Mouse (Mus musculus) cerebral cortex, adult 2 months (tissue): Measurements from ENCODE around the gene Rhod.

Experiments
- WGBS: fragments of 180-500 bp; shearing (Covaris S2); methylation state at CpG from one replicate; pipeline ENCODE4 v1.1.7; 2018; 5-methylcytosine and 5-hydroxymethylcytosine counted together

Rhod gene

DNA sequence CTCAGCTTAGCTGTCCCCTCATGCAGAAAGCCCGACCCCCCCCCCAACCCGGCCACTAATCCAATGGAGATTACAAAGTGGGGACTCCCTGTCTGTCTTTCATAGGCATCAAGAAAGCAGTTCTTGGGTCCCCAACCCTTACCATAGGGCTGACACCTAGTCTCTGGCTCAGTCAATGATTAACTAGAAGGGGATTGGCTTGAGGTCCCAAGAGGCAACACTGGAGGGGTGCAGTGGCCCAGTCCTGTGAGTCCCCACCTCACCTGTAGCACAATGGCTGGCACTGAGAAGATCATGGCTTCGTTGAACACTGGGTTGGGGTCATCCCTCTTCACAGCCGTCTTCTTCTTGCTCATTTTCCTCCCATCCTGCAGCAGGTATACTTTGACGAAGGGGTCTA is 11.4 kb upstream of the Rhod start:
- 82% methylated on average over 5 of the region's 5 CpGs for WGBS

DNA sequence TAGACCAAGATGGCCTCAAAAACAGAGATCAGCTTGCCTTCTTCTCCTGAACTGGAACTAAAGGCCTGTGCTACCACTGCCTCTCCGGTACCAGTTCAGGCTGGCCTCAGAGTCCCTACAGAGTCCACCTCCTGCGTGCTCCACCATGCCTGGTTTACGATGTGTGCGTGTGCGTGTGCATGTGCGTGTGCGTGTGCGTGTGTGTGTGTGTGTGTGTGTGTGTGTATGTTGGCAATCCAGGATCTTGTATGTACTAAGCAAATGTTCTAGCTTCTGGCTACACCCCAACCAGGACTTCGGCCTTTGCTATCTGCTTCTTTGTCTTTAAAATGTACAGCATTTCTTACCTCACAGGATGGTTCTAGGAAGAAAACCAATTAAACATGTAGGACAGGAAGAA is 10.0 kb upstream of the Rhod start:
- WGBS, result 97% methylated on average over 9 of the region's 9 CpGs

DNA sequence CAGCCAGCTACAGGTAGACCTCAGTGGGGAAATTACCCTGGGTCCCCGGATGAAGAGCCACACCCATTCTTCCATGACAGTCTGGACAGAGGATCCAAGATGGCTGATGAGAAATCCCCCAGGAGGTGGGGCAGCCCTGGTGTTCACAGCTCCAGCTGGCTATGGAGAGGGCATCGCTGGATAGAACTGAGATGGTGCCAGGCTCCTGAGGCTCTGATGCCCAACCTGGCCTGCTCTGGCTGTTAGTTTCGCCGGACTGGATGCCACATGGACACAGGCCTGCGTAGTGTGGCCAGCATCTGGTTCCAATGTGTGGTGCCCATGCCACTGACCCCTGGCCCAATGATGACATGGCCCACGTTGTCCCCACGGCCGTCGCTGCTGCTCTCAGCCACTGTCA is 8.2 kb upstream of the Rhod start:
- 88% methylated on average over 9 of the region's 9 CpGs for WGBS

DNA sequence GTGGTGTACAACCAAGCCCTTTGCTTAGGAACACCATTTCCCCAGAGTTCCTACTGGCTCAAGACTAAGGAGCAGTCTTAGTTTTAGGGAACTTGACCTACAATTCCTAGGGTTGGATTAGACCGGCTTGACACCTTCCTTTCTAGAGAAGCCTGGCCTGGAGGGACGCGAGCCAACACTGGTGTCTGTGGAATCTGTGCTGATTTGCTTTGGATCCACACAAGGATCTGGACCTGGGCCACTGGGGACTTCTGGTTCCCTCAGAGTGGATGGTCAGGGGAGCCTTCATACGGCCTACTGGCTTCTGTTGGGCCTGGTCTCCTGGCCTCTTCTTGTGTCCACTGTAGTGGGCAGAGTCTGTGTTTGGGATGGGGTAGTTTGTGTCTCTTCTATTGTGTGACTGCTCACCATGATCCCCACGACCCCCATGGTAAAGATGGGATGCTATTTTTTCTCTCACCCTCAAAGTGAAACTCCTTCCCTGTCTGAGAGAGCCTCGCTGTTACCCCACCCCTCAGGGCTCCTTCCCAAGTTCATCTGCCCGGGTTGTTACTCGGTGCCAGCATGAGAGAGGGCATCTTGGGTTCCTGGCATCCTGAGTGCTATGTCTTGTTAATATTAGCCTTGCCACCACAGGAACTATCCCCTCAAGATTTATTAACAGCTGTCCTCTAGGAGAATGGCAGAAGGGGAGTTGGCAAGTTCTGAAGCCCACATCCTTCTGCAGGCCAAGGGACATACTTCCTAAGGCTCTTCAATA is 7.6 kb upstream of the Rhod start:
- 90% methylated on average over 8 of the region's 8 CpGs for WGBS

DNA sequence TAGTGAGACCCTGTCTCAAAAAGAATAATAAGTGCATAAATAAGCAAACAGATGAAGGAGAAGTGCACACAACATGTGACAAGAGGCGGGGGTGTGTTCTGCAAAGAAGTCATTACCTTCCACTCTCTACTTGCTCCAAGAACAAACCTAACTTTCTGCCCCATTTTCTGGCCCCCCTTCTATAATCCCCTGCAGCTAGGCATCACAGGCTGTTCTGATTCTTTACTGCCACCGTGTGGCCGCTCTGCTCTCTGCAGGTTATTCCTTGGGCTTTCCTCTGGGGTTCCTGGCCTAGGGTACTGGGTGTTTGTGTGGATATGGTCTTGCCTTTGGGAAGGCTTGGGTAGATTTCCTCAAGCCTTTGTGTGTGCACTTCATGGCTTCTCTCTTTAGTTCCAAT is 3.2 kb upstream of the Rhod start:
- 8% methylated on average over 3 of the region's 3 CpGs for WGBS

DNA sequence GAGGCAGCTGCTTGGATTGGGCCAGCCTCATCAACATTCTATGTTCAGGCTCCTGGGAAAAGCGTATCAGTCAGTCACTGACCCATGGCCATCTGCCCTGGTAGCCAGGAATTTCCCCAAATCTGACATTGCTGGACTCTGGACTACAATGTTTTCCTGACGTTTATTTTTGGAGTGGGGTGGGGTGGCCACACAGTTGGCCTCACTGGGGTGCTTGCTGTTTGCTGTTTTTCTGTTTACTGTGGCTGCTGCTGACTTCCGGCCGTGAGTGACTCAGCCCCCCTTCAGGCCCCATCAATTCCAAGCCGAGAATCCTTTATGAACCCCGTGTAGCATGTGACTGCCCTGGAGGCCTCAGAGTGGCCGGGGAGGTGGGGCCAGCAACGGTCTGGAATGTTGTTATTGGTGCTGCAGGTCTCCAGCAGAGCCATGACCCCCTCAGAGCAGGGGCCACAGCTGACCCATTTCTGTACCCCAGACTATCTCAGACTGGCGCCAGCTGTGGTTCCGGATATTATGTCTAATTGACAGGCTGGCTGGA is 2.5 kb upstream of the Rhod start:
- whole genome bisulfite sequencing, result 46% methylated on average over 10 of the region's 10 CpGs

DNA sequence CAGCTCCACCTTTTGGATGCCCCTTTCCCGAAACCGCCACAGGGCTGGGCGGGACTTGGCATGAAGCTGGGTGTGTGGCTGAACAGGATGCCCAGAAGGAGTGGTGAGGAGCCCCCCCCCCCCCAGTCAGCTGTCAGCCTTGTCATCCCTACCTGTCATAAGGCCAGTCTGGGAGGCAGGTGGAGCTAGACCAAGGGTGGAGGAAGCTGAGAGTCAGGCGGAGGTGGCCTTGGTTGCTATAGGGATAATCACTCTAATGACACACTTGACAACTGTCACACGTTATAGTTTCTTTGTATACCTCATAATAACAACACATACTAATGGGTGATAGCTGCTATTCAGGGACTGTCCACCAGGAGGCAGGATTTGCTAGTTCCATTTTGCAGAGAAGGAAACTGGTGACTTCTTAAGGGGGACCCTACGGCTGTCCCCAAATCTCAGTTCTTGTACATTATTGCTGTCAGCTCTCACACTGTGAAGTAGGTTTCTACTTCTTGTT is 1.9 kb upstream of the Rhod start:
- 24% methylated on average over 6 of the region's 6 CpGs for WGBS

DNA sequence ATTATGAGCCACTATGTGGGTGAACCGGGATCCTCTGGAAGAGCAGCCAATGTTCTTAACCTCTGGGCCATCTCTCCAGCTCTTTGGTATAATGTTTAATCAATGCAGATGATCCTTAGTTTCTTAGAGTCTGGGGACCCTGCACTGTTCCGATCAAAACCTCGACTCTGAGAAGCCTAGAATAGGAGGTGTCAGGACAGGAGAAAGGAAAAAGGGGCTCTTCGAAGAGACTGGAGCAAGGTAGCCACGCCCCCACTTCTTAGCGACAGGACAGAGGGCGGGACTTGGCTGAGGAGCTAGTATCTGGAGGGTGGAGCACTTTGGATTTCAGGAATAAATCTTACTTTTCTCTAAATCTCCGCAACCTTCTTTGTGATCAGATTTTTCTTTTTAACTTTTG is 990 bp upstream of the Rhod start:
- 10% methylated on average over 8 of the region's 8 CpGs for WGBS

DNA sequence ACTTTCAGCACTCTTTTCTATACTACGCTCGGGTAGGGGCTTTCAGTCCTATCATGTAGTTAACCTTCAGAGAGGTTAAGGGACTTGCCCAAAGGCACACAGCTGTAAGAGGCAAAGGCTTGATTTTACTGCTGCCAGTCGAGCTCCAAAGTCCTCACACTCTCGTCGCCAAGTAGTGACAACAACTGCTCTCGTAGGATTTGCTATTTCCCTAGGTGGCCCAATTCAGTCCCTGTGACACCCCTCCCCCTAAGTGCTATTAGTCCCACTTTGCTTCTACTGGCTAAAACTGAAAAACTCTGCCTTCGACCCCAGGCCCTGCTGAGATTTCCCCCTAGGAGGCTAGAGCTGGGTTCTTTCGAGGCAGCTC is 456 bp downstream of the Rhod start:
- WGBS, result 37% methylated on average over 8 of the region's 8 CpGs

DNA sequence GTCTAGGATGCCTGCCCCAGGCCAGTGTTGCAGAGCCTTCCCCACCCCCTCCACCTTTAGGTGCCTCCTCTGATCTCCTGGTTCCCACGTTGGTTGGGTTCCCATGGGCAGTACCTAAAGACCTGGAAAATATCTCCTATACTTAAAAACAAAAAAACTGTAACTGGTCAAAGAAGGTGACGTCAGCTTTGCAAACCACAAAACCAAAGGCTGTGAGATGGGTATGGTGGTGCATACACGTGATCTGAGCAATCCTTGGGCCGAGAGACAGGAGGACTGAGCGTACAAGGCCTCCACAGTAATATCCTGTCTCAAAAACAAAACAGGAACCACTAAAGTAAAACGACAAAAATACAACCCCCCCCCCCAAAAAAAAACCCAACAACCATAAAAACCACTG is 1.3 kb downstream of the Rhod start:
- WGBS, result 81% methylated on average over 6 of the region's 6 CpGs

DNA sequence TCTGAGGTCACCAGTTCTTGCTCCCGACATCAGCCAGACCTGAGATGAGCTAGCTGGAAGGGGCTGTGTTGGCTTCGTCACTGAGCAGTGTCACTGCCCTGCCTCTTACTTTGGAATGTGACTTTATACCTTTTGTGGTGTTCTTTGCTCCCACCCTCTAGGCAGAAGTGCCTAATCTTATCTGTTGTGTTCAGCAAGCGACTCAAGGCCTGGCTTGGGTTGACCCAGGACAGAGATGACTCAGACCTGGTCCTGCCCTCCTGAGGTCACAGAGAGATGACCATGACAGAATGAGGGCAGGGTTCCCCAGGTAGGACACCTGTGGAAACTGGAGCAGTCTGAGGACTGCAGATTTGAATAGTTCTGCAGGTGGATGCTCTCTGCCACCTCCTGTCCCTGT is 3.0 kb downstream of the Rhod start:
- WGBS, result 98% methylated on average over 3 of the region's 3 CpGs

DNA sequence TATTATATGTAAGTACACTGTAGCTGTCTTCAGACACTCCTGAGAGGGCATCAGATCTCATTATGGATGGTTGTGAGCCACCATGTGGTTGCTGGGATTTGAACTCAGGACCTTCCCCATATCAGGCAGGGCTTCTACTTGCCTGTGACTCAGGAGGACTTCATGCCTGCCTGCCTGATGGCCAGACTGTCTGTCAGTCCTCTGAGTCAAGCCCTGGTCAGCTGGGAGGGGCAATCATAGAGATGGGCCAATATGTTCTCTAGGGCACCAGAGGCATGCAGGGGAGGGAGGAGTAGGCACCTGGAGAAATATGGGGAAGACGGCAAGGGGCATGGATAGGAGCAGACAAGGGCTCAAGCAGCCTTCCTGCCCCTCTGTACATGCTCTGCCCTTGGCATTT is 4.2 kb downstream of the Rhod start:
- WGBS, result 95% methylated on average over 1 of the region's 1 CpGs

DNA sequence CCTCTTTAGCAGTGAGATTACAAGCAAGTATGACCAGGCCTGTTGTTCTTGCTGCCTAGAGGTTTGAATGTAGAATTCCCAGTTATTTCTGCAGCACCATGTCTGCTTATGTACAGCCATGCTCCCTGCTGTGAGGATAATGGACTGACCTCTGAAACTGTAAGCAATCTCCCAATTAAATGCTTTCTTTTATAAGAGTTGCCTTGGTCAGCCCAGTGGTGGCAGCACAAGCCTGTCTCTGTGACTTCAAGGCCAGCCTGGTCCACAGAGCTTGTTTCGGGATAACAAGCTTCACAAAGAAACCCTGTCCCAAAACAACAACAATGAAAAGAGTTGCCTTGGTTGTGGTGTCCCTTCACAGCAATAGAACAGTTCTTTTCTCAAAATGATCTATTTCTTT is 5.5 kb downstream of the Rhod start:
- WGBS, result 73% methylated on average over 1 of the region's 1 CpGs

DNA sequence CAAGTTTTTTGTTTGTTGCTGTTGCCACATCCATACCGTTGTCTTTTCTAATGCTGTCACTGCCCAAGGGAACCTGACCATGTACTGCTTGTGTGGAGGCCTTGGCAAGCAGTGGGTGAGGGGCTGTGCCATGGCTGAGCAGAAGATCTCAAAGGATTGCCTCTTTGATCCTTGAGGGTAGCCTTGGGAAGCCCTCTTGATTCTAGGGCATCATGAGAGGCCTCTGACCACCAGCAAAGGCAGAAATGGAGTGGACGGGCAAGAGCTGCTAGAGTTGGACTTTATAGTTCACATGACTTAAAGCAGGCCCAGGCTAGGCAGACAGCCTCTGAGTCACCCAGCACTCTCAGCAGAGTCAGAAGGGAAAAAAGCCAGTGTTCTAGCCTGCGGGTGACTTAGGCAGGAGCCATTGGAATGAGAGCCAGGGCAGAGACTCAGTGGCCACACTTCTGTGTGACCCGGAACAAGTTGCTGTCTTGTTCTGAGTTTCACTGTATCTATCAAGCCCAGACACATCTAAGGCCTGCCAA is 9.1 kb downstream of the Rhod start:
- 88% methylated on average over 4 of the region's 4 CpGs for WGBS

DNA sequence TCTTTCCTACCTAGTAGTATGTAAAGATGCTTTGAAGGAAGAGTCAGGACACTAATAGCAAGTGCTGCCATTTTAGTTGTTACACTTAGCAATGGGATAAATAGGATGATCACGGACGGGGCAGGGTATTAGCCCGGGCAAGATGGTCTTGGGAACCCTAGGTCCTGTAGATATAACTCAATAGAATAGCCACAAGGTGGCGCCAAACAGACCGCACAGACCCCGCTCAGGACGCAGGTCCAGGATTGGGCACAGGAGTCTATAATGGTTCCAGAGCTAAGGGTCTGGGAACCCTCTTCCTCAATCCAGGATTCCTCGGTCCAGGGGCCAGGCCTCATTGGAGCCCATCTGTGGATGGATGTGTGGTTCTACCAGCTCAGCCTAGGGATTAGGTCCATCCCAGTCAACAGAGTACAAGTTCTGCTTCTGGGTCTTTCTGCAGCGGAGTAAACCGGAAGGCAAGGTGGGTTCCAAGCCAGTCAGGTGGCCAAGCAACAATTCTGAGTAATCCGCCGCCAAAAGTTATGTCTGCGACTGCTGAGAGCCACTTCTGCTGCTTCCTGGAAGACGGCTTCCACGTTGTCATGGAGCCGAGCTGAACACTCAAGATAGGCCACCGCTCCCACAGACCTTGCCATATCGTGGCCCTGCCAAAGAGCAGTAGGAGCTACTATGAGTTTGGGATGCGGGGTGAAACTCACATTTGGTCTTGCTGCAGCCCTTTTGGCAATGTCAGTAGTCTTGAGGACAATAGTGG is 13.4 kb downstream of the Rhod start:
- 74% methylated on average over 19 of the region's 19 CpGs for WGBS

DNA sequence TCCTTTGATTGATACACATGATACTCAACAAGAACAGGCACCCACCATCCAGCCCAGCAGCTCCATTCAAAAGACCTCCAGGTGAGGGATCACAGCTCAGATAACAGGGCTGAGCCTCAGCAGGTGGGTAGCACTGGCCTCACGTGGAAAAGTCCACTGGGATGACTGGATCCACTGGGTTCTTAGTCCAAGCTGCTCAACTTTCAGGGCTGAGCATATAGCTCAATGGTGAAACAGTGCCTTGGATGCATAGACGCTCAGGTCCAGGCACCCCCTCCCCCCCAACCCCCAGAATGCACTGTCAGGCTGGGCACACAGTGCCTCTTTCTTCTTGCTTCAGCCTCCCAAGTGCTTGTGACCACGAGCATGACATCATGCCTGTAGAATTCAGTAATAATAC is 16.2 kb downstream of the Rhod start:
- WGBS, result 67% methylated on average over 3 of the region's 3 CpGs

DNA sequence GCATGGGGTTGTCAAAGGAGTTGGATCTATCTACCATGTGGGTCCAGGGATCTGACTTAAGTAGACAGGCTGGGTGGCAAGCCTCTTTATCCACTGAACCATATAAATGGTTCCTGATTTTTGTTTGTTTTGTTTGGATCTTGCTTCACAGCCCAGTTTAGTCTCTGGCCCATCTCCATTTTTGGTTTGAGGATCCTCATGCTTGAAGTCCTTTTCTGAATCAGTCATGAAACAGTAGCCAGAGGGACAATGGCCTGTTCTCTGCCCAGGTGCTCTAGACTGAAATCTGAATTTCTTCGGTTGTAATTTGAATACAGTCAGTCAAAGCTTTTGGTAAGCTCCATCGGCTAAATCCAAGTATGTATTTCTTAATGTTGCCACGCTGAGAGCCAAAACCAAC is 16.7 kb downstream of the Rhod start:
- WGBS, result 90% methylated on average over 3 of the region's 3 CpGs

DNA sequence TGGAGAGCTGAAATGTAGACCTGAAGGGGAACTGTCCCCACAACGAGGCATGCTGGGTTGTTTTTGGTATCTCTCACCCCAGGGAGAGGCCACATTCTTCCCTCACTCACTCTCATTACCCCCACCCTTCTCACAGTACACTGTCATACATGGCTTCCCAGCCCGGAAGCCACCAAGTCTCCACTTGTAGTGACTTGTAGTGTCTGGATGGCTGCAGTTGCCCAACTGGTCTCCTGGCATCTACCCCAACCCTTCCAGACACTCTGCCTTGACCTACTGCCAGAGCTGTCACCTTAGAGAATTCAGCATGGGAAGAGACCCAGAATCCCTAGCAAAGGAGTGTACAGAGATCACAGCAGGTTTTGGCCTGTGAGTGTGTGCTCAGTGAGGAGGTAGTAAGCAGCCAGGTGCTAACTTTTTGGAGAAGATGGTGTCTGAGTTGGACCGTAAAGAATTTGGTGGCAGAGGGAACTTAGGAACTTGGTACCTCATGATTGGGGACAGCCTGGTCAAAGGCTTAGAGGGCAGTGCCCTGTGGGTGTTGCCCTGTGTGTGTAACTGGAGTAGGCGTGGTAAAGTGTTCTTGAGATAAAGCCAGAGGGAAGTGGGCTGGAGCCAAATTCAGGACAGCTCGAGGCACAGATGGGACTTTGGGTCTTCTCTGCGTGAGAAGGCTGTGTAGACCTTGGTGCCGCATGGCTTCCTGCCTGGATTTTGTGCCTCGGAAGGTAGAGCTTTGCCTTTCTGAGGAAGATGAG is 18.9 kb downstream of the Rhod start:
- 86% methylated on average over 8 of the region's 8 CpGs for WGBS

DNA sequence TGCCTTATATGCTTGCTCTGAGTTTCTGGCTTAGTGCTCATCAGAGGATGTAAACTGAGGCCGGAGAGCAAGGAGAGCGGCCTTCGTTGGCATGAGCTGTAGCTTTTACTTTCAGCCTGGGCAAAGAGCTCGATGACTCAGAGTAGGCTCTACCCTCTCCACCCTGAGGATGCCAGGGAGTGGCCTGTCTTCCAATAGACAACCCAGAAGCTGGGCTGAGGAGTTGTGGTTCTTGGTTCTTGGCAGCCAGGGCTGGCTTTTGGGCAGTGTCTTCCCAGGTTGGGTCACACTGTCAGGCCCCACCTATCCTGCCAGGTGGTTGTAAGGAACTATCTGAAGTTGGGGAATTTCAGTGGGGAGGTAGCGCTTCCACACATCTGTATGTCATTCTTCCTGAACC is 19.5 kb downstream of the Rhod start:
- 94% methylated on average over 5 of the region's 5 CpGs for WGBS

DNA sequence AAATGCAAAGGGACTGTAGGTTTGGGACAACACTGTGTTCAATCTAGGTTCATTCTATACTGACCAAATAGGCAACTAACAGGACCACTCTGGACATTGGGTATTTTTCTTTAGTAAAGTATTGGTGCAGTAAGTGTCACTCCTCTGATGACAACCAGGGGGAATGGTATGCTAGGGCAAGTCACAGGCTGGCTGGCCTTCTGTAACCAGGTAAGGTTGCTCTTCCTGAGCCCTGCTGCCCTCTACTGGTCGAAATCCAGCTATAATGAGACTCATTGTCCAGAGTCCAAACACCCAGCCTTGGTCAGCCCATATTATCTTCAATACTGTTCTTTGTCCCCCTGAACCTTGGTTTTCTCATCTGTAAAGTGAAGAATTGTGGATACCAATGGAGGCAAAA is 22.0 kb downstream of the Rhod start:
- WGBS, result 0% methylated on average over 1 of the region's 1 CpGs

DNA sequence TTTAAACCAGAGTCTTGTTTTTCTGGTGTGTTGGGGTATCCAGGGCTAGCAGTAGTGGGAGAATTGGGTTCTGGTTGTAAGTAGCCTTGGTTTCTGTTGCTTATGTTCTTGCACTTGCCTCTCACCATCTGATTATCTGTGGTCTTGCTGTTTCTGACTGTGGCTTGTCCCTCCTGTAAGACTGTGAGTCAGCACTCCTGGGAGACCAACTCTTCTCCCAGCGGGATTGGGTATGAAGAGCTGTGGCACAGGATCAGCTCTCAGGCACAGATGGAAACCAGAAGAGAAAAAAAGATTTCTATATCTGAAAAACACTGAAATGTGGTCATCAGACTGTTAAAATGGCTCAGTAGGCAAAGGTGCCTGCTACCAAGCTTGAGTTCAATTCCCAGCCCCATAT is 24.6 kb downstream of the Rhod start:
- WGBS, result 61% methylated on average over 1 of the region's 1 CpGs

DNA sequence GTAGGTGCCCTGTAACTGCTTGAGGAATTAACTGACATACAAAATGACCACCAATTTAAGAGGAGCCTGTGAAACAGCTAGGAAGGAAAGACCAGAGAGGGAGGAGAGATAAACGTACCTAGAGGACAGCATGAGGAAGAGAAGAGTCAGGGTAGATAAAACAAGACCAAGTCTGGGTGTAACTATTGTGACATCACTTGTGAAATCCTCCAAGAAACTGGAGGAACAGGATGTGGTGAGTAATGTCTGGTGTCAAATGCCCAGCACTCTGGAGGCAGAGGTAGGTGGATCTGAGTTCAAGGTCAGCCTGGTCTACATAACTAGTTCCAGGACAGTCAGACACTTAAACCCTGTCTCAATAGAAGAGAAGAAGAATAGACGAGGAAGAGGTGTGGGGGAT is 30.2 kb downstream of the Rhod start:
- WGBS, result 70% methylated on average over 2 of the region's 2 CpGs
